Mouse (Mus musculus) frontal cortex, adult 2 months (tissue): Measurements from ENCODE around the gene Phactr3. TPM values are rescaled to one million over a fixed set of nuclear protein-coding genes. Genes with fewer than 3 reads are reported as not detected.
A peak's percentile ranks its signal among the peaks of the same experiment; 100 is the strongest.

ENCODE experiments used
- DNase-seq, 2 experiments: peaks; one replicate each; pipeline ENCODE4 v3.0.0; 2022; ENCODE audit warnings: low spot score in 1 of 2; ENCODE audit errors: extremely low spot score in 1 of 2
- polyA plus RNA-seq: library from polyadenylated mRNA; depleted of rRNA; stranded (reverse); fragments of >200 nt; gene quantifications from 2 replicates; pipeline ENCODE4 v1.2.3, GENCODE M21; 2012

The Phactr3 gene
- polyA plus RNA-seq, 1 experiment = 139 TPM

DNA sequence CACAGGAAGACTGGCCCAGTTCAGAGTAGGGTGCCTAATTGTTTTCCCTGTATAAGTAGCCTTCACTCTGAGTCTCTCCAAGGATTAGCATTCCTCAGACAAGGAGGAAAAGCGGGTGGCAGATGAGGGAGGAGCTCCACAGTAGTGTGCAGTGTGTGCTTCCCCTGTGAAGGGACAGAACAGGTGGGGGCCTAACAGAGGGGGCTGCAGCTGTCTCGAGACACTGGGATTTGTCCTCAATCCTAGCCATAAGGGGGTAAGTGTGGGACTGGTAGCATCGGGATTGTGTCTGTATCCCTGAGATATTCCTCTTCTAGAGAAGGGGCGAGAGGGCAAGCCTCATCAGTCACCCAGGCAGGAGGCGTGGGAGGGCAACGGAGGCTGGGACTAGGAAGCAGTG is 66.1 kb downstream of the Phactr3 start:
- no peak for DNase-seq

DNA sequence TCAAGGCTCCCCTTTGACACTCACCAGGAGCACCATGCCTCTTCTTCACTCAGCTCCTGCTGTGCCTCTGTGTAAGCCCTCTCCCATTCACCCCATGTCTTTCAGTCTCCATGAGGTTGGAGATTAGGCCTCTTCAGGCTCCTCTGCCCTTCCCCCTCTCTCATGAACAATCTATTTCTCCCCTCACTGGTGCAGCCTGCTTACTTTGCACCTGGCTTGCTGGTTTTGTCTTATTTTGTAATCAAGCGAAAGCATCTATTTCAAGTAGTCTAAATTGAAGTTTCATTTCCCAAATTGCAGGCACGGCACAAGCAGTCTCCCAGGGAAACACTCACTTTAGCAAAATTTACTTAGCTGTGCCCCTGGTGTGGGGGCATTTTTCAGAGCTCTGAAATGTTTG is 70.2 kb downstream of the Phactr3 start:
- DNase-seq = no peak

DNA sequence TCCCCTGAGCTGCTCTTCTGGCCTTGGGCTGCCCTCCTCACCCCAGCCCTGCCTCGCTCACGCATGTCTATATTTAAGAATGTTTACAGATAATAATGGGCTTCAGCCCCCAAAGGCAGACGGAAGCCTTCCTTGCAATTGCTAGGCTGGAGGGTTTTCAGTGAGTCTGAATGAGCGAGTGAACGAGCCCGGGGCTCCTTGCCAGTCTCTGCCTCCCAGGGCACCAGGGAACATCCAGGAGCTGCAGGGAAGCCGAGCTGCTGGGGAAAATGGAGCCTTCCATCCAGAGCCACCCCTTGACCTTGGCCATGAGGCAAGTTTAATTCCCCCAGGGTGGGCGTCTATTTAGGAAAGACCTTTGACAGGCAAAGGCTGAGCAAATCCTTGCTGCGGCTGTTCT is 74.1 kb downstream of the Phactr3 start:
- peak in 1 of 2 experiments; percentile 50 for DNase-seq

DNA sequence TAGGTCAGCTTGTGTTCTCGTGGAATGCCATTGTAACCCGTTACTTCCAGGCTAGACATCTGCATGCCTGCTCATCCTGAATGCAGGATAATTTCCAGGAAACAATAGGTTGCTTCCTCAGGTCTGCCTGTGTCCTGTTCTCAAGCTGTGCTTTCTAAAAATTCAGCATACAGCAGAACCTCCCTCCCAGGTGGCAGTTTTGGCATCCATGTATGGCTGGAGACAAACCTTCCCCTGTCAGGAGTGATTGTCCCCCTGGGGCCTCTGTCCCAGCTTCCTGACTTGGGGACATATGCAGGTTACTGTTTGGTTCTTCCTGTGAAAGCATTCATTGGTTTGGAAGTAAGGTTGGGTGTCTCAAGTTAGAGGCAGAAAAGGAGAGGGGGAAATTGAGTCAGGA is 74.7 kb downstream of the Phactr3 start:
- no peak for DNase-seq

DNA sequence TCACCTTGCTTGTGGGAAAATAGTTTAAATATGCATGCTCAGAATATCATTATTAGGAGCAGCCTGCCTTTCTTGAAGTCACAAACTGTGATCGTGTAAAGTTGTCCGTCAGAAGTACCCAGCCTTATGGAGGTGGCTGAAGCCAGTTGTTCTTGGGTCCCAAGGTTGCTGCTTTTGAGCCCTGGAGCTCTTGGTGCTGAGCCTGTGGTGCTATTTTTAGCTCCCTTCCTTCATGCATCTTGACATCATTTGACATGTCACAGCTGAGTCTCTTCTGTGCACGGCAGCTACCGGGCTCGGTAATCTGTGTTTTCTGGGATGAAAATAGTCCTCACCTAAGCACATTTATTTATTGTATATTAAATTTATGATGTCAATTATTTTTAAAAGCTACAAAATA is 76.1 kb downstream of the Phactr3 start:
- no peak for DNase-seq

DNA sequence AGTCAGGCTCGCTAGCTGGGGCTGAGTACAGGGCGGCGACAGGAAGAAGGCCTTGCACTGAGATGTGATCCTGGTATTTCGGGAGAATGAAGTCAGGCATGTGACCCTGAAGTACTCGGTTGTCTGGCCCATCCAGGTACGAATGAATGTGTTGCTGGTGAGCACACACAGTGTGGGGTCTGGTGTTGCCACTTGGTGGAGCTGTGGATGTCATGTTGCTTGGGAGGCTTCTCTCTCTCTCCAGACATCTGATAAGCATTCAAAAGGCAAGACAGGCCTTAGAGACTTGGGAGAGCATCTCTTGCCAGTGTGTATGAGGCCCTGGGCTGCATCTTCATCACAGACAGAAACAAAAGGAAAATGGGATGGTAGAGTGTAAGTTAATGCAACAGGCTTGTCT is 77.3 kb downstream of the Phactr3 start:
- DNase-seq = no peak

DNA sequence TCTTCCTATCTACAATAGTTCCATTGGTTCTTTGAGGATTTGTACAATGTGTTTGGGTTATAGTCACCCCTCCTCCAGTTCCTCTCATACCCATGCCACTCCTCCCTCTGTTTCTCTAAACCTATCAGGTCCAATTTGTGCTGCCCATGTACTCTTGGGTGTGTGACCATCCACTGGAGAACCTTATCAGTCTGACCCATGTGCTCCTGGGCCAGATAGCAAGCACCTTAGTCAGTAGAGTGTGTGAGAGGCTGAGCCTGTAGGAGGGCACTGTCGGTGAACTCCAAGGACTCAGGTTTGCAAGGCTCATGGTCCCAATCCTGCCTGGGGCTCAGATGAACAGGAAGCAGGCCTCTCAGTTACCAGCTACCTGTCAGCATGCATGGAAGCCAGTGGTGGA is 78.8 kb downstream of the Phactr3 start:
- DNase-seq = no peak

DNA sequence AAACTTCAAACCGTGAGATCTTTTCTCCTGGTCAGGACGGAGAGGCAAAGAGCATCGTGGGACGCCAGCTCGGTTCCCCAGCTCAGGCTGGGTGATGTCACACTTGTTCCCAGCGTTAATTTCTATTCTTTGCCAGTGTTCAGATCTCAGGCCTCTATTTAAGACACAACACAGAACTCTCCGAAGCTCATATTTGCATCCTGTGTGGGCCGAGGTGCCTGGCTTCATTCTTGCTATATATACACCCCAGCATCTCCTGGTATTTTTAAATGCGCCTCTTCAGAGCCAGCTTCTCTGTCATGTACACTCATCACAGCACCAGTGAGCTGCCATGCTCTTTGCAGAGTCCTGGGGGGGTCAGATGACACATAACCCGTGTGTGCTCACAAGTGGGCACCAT is 85.7 kb downstream of the Phactr3 start:
- peak; percentile 83 to 84 for DNase-seq

DNA sequence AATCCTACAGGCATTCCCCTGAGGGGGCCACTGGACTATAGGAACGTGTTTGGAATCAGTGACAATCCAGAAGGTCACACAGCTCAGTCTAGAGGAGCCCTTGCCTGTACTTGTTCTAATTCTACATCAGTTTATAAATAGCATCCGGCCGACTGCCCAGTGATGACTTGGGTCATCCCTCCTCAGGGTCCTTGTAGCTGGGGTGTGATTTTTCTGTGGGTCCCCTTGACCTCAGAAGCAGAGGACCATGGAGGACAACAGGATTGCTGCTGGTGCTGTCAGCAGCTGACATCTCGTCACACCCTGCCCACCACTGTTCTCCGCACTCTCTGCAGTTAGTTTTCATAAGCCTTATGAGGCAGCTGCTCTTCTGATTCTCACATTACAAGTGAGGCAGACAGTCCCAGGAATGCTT is 89.4 kb downstream of the Phactr3 start:
- peak in 1 of 2 experiments; percentile 52 for DNase-seq

DNA sequence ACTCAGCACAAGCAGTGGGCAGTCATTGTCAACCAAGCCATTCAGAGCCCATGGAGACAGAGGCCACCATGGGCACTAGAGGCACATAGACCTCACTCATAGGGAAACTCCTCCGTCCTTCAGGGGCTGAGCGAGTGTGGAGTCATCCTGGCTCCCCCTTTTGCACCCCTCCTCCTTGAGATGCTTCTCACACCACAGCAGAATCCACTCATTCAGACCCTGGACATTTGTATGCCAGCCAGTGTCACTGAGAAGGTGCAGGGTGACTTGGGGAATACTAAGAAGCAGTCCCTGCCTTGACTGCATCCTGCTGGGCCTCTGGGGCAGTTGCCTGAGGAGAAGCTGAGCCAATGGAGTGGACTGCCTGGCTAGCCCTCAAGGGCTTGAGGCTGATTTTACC is 95.1 kb downstream of the Phactr3 start:
- no peak for DNase-seq

DNA sequence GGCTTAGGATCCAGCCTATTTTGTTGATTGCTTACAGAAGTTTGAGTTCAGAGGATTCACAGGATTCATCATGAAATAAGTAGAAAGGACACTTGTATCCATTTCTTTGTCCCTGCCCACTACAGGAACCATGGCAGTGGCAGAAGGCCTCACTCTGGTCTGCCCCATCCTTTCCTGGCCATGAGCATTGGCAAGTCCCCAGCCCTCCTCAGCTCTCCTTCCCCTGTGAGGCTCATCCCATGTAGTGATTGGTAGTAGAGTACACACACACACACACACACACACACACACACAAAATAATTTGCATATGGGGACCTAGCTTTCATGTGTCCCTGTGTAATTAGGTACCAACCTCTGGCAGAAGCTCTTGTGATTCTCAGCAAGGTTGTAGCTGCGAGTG is 95.8 kb downstream of the Phactr3 start:
- no peak for DNase-seq

DNA sequence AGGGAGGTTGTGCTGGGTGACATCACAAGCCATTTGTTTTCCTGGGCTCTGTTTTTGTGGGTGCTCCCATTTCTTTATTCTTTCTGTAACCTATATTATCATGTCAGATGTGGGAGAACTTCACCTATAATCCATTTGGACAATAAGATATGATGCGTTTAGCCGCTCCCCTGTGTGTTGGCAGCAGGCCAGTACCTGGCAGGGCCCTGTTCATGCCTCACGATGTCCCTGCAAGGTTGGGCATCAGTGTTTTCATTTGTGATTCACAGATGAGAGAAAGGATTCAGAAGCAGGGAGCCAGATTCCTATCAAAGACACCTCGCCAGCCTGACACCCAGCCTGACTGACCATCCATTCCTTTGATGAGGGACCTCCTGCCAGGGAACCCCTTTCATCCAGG is 99.7 kb downstream of the Phactr3 start:
- no peak for DNase-seq

DNA sequence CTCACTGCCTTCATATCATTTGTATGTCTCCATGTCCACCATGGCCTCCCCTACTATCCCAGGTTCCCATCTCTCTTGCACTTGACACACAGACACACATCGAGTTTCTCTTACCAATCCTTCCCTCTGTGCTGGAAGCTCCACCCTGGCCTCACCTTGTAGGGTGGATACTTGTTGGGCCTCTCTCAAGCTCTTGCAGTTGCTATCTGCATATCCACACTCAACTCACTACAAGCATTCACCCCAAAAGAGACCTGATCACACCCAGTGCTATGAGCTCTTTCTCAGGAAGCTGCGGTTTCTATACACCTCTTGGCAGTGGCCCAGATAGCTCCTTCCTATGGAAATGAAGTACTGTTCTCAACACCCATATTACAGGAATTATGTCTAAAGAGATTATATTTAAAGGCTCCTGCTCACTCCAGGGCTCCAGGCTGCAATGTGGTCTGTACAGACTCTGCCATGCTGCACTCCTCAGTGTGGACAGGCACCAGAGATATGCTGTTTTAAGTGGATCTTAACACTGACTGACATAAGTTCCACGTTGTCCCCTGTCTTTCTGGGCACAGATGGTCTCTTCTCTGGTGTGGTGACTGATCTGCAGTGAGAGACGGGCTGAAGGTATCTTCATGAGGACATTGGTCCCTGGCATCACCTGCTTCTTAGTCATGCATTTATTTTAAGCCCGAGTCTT is 100.8 kb downstream of the Phactr3 start:
- DNase-seq = no peak

DNA sequence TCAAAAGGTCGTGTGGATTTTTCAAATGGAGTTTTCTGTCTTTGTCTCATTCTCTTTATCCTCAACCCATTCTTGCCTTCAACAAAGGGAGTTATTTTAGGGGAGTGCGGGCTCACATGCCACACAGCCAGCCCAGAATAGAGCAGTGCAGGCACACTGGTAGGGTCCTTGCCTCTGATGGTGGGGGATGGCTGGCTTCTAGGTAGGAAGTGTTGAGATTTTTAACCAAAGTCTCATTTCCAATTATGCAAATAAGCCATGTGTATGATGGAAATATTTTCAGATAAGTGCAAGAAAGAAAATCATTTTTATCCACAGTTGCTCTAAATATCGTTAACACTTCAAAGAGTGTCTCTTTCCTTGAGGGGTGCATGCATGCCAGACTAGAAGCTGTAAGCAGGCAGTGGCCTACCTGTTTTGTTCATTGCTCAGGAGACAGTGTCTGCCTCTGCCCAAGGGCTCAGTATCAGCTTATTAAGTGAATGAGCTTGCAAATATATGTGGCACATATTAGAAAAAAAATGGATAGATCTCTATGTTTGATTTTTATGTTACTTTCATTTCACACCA is 101.5 kb downstream of the Phactr3 start:
- DNase-seq = peak in 1 of 2 experiments; percentile 58

DNA sequence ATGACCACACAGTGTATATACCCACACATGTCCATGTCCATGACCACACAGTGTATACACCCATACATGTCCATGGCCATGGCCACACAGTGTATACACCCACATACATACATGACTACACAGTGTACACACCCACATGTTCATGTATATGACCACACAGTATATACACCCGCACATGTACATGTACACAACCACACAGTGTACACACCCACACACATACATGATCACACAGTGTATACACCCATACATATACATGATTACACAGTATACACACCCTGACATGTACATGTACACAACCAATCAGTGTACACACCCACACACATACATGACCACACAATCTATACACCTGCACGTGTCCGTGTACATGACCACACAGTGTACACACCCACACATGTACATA is 102.2 kb downstream of the Phactr3 start:
- DNase-seq = no peak

DNA sequence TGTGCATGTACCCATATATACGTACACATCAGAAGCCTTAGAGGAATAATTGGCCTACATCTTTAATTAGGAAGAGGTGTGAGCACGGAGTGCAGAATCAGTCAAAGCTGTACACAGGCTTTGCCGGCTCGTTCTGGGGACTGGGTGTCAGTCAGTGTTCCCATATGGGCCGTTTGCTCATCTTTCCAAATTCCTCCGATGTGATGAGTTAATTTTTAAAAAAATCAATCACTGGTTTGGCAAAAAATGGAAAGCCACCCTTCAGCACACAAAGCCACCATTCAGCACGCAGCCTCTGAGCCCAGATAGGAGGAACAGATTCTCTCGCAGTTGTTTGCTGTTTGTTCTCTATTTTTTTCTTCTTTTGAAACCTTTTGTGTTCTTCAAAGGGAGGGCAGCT is 110.5 kb downstream of the Phactr3 start:
- no peak for DNase-seq

DNA sequence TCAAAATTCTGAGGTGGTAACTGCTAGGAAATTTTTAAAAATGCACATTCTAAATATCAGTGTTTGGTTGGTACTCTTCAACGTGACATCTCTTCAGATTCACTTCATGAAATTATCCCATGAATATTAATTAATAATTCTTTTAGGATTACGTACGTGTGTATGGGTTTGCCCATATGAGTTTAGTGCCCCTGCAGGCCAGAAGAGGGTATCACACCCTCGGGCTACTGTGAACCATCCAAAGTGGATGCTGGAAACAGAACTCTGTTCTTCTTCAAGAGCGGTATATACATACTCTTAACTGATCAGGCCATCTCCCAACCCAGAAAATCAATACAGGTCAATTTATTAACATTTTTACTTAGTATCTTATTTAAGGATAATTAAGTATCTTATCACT is 114.7 kb downstream of the Phactr3 start:
- no peak for DNase-seq

DNA sequence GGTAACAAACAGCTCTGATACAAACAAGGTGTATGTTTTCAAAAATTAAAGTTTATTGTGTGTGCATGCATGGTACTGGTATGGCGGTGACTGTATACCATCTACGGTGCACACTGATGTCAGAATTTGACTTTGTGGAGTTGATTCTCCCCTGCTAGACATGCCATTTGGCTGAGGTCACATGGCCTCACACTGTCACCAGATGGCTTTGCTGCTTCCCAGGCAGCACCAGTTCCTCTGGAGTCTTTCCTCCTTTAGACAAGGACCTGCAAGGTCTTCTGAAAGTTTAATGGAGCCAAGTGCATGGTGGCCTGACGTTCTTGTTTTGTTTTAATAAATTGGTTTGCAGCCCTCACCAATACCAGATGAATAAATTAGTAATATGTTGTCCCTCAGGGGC is 118.3 kb downstream of the Phactr3 start:
- no peak for DNase-seq

DNA sequence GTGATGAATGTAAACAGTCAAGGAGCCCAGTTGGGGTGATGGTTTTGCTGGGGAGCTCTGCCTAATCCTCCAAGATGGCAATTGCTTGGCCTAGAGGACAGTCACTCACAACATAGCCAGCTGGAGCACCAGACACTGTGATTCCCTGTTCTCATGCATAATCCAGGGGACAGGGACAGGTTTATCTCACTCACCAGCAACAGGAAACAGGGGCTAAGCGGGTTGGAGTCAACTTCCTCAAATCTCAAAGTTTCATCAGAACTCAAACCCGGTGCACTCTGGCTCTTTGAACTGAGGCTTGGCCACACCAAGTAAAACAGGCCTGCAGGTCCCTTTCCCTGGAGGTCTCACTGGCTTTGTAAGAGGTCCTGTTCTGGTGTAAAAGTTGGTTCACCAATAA is 119.7 kb downstream of the Phactr3 start:
- no peak for DNase-seq

DNA sequence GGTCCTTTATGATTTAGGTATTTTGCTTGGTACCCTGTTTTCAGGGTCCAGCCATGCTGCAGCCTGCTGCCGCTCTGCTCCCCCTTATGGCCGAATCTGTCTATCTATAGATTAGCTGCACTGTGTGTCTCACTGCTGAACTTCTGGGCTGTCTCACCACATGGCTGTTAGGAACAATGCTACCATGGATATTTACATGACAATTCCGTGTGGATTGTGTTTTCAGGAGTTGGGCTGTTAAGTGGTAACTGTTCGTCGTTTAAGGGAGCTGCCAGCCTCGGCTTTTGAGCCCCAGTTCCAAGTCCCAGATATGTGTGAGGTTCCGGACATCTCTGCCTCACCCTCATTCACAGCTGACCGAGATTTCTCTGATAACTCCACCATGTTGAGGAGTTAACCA is 122.1 kb downstream of the Phactr3 start:
- DNase-seq = no peak

DNA sequence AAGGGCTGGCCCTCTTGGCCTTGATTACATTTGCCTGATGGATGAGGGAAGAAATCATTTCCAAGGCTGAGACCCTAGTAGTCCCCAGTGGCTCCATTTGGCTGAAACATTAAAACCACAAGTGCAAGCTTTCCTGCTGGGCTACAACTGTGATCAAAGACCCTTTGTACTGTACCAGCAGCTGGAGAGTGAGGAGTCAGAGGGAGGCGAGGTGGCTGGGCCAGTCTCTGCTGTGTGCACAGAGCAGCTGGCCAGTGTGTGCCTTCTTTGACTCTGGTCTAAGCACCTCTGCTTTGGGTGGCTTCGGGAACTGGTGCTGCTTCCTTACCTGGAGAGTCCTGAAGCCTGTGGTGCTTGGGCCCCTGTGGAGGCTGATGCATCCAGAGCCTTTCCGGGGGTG is 122.6 kb downstream of the Phactr3 start:
- DNase-seq = no peak

DNA sequence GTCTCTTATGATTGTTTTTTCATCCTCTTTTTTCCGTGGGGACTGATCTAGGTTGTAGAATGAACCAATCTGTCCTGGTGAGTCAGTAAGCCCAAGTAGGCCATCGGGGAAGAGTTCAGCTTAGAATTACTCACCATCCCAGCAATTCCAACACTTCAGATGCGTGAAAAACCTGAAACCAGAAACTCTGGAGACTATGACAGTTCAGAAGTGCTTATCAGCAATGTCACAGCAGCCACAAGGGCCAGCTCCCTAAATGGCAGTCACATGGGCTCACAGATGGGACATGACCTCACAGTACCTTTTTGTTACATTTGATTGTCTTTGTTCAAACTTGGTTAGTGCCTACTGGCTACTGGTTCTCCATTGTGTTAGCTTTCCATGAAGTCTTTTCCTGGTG is 124.2 kb downstream of the Phactr3 start:
- no peak for DNase-seq

DNA sequence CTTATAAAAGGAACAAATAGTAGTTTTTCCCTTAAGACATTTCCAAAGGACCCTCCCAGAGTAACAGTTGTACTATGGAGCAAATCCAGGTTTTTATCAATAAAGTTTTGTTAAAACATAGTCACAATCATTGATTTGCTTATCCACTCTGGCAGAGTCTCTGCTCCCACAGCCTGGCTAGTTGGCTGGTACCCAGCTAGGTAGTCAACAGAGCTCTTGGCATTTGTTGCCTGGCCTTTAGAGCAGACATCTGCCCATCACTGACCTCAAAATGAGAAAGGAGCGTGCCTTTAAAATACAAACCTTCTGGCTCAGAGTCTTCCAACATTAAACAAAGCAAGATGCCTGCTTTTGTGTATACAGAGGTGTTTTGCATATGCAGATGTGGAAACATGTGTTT is 126.1 kb downstream of the Phactr3 start:
- DNase-seq = no peak
